ENCODE assay signal across 27 mouse cellular contexts in genomic region chr14:55475654-55476053, GRCm38 (mm10). TPM values are rescaled to one million over a fixed set of nuclear protein-coding genes. Genes with fewer than 3 reads are reported as not detected.
DNase-seq lines count a peak whose midpoint lies in the region; ATAC-seq lines count a peak whose summit lies in the region.
"Had no signal": no experiment of that assay in that cellular context is flagged by ENCODE, and none has a peak within 500 bp of the region (broad histone marks: within the 10 kb centered on the region; RNA-seq: fewer than 3 reads in every experiment).

No protein-coding gene starts in this region.

- no peak overlapping the region for H3K9ac ChIP-seq in liver, embryonic 13.5 days
- H3K9ac ChIP-seq: forebrain, embryonic 15.5 days; heart, embryonic 13.5 days; hindbrain, embryonic 14.5 days had no signal

- H3K4me2 ChIP-seq in liver, embryonic 13.5 days = no peak overlapping the region
- H3K4me2 ChIP-seq: forebrain, embryonic 15.5 days; heart, embryonic 13.5 days; hindbrain, embryonic 14.5 days had no signal

- peak; percentile 20; the same call in 1 of the 2 replicates for ATAC-seq in liver, embryonic 13.5 days (ENCODE audit: low read depth)
- ATAC-seq: CD4-positive, CD25-positive, alpha-beta regulatory T cell, adult 4 months; forebrain, embryonic 15.5 days; hindbrain, postnatal 0 days; Patski had no signal

- H3K36me3 ChIP-seq in liver, embryonic 13.5 days = 0 out of 2 replicates have a peak, but pooled peaks cover 1% of the 10 kb centered on the region
- peaks cover under 1% of the 10 kb centered on the region; the same call in 1 of the 2 replicates for H3K36me3 ChIP-seq in heart, embryonic 10.5 days
- H3K36me3 ChIP-seq: forebrain, embryonic 10.5 days; forebrain, embryonic 15.5 days had no signal

- H3K4me3 ChIP-seq in liver, embryonic 13.5 days (replicated peaks) = no peak overlapping the region
- no peak overlapping the region for H3K4me3 ChIP-seq in heart, embryonic 10.5 days
- H3K4me3 ChIP-seq: forebrain, embryonic 10.5 days; forebrain, embryonic 15.5 days; heart, embryonic 13.5 days had no signal

- DNase-seq in 416B (ENCODE audit: low read depth) = peak; percentile 21
- peak; percentile 18 for DNase-seq in MEL-GATA-1-ER (ENCODE audit: extremely low read depth, low read depth)
- DNase-seq in liver, embryonic 13.5 days = no peak
- no peak for DNase-seq in heart, embryonic 10.5 days (ENCODE audit: low spot score)
- DNase-seq in testis, postnatal 10 days (ENCODE audit: low spot score) = no peak
- no peak for DNase-seq in ovary, postnatal 36 days (ENCODE audit: low spot score)
- DNase-seq: adrenal gland, postnatal 10 days; adrenal gland, postnatal 36 days; cerebellum, adult 18-20 months; cerebellum, adult 9-10 months; cerebellum, postnatal 14 days; gastrocnemius, postnatal 25 days; heart, adult 18-20 months; heart, postnatal 14 days; heart, postnatal 4 days had no signal

- peaks cover 56% of the 10 kb centered on the region for H3K4me1 ChIP-seq in liver, embryonic 13.5 days (replicated peaks)
- H3K4me1 ChIP-seq in heart, embryonic 10.5 days = peaks cover 20% of the 10 kb centered on the region; the same call in 1 of the 2 replicates

- no peaks in the 10 kb centered on the region for H3K9me3 ChIP-seq in liver, embryonic 13.5 days (replicated peaks)
- no peaks in the 10 kb centered on the region for H3K9me3 ChIP-seq in heart, embryonic 10.5 days
- H3K9me3 ChIP-seq: forebrain, embryonic 10.5 days; forebrain, embryonic 15.5 days; heart, embryonic 13.5 days had no signal

- H3K27ac ChIP-seq in liver, embryonic 13.5 days = peak overlapping the region; percentile 56; the same call in 1 of the 2 replicates
- no peak overlapping the region for H3K27ac ChIP-seq in heart, embryonic 10.5 days
- H3K27ac ChIP-seq: forebrain, embryonic 10.5 days; forebrain, embryonic 15.5 days; heart, embryonic 13.5 days; hindbrain, embryonic 14.5 days; hindbrain, postnatal 0 days had no signal

- 22% methylated on average over 2 of the region's 2 CpGs for WGBS in liver, embryonic 13.5 days (ENCODE audit: insufficient replicate concordance)
- WGBS in heart, embryonic 10.5 days = 52% methylated on average over 2 of the region's 2 CpGs

- no peaks in the 10 kb centered on the region for H3K27me3 ChIP-seq in liver, embryonic 13.5 days
- H3K27me3 ChIP-seq in heart, embryonic 10.5 days (ENCODE audit: insufficient read depth, poor library complexity, severe bottlenecking) = no peaks in the 10 kb centered on the region
- H3K27me3 ChIP-seq: forebrain, embryonic 15.5 days had no signal

RNA-seq across cellular contexts. Expression of gene Dhrs4, which starts 2.9 kb away (rescaled TPM):
- 78.9 and 80.8 TPM in 2 replicates for polyA plus RNA-seq in liver, embryonic 13.5 days (2015; fragmentation: Nextera tagmentation; extraction: Ambion mirVana)
- 62.6 and 85.5 TPM in 2 replicates for polyA plus RNA-seq in heart, embryonic 10.5 days (2016; fragmentation: Nextera tagmentation; extraction: Ambion mirVana)

RNA-seq across cellular contexts. Expression of gene Carmil3, which starts 14.8 kb away (rescaled TPM):
- polyA plus RNA-seq in liver, embryonic 13.5 days (2015; fragmentation: Nextera tagmentation; extraction: Ambion mirVana) = 0.55 and 0.58 TPM in 2 replicates
- polyA plus RNA-seq in heart, embryonic 10.5 days (2016; fragmentation: Nextera tagmentation; extraction: Ambion mirVana) = 1.5 and 3.3 TPM in 2 replicates
- polyA plus RNA-seq: CD4-positive, CD25-positive, alpha-beta regulatory T cell, adult 4 months had no signal

RNA-seq across cellular contexts. Expression of gene Cpne6, which starts 34.6 kb away (rescaled TPM):
- 0.09 TPM in 1 of 2 replicates, not detected in the other for polyA plus RNA-seq in liver, embryonic 13.5 days (2015; fragmentation: Nextera tagmentation; extraction: Ambion mirVana)
- polyA plus RNA-seq in heart, embryonic 10.5 days (2016; fragmentation: Nextera tagmentation; extraction: Ambion mirVana) = 0.36 and 0.41 TPM in 2 replicates
- polyA plus RNA-seq: C2C12; CD4-positive, CD25-positive, alpha-beta regulatory T cell, adult 4 months; Patski had no signal

RNA-seq across cellular contexts. Expression of gene Nrl, which starts 49.1 kb away (rescaled TPM):
- not detected in 2 replicates for polyA plus RNA-seq in liver, embryonic 13.5 days (2015; fragmentation: Nextera tagmentation; extraction: Ambion mirVana)
- not detected in 2 replicates for polyA plus RNA-seq in heart, embryonic 10.5 days (2016; fragmentation: Nextera tagmentation; extraction: Ambion mirVana)
- polyA plus RNA-seq: C2C12; embryonic facial prominence, embryonic 11.5 days; embryonic facial prominence, embryonic 14.5 days; forebrain, embryonic 10.5 days; gonadal fat pad, adult 2 months; heart, embryonic 13.5 days; intestine, embryonic 14.5 days; Patski had no signal

Comparison
In these comparisons a context has a peak if more than half of its experiments do, and no peak if none do; other contexts are left out.
1. DNase-seq: peak in 416B (single experiment) and MEL-GATA-1-ER (single experiment); none in liver, embryonic 13.5 days (single experiment), heart, embryonic 10.5 days (single experiment), testis, postnatal 10 days (single experiment) and ovary, postnatal 36 days (single experiment).